Mouse (Mus musculus) liver, embryonic 14.5 days (tissue): ENCODE measurements around the gene Nudt4. TPM values are rescaled to one million over a fixed set of nuclear protein-coding genes. Genes with fewer than 3 reads are reported as not detected.
A peak's percentile ranks its signal among the peaks of the same experiment; 100 is the strongest.

Source experiments
- ATAC-seq: fragments of 200-750 bp; cut with Nextera tagmentation; 2 replicates; pipeline ENCODE4 v1.8.0; 2017; ENCODE audit warnings: moderate number of reproducible peaks, mild to moderate bottlenecking, moderate library complexity; ENCODE audit not compliant: insufficient read depth
- DNase-seq, 3 experiments: peaks; one replicate each; pipeline ENCODE4 v3.0.0-alpha.2; 2012 to 2013; ENCODE audit warnings: low read depth in 3 of 3, low spot score in 3 of 3
- H3K27ac ChIP-seq: fragments of 300-500 bp; sonication (generic); 2 replicates; pipeline ENCODE4 v1.5.1; 2014; ENCODE audit warnings: moderate library complexity, mild to moderate bottlenecking, control low read depth, inconsistent platforms
- H3K27me3 ChIP-seq: fragments of 300-500 bp; sonication (generic); 2 replicates; pipeline ENCODE4 v1.6.1; 2014; ENCODE audit warnings: mild to moderate bottlenecking, low read length, moderate library complexity; ENCODE audit not compliant: control insufficient read depth, insufficient read depth
- H3K36me3 ChIP-seq: fragments of 300-500 bp; sonication (generic); replicated peaks from 2 replicates; pipeline ENCODE4 v1.6.1; 2014; ENCODE audit warnings: low read depth; ENCODE audit not compliant: control insufficient read depth, insufficient read depth
- H3K4me1 ChIP-seq, 2 experiments: fragments of 200-500 bp in 1 of 2; fragments of 300-500 bp in 1 of 2; sonication (generic) in 1 of 2; replicated peaks; 2 replicates each; pipeline ENCODE4 v1.6.1; 2012 to 2014; ENCODE audit warnings: antibody characterized with exemption in 1 of 2, inconsistent platforms in 1 of 2, low read length in 1 of 2; ENCODE audit not compliant: control insufficient read depth in 2 of 2, insufficient read depth in 2 of 2
- H3K4me2 ChIP-seq: fragments of 300-500 bp; sonication (generic); 2 replicates; pipeline ENCODE4 v1.6.1; 2014; ENCODE audit warnings: low read depth, mild to moderate bottlenecking, control low read depth, moderate library complexity
- H3K4me3 ChIP-seq, 2 experiments: fragments of 200-500 bp in 1 of 2; fragments of 300-500 bp in 1 of 2; sonication (generic) in 1 of 2; 2 replicates each; pipeline ENCODE4 v1.5.1; 2012 to 2014; ENCODE audit warnings: low read depth in 2 of 2, low read length in 2 of 2, mild to moderate bottlenecking in 2 of 2, control low read depth in 1 of 2, inconsistent platforms in 1 of 2, moderate library complexity in 1 of 2; ENCODE audit not compliant: insufficient read depth in 1 of 2
- H3K9ac ChIP-seq: fragments of 300-500 bp; sonication (generic); replicated peaks from 2 replicates; pipeline ENCODE4 v1.6.1; 2014; ENCODE audit warnings: mild to moderate bottlenecking, control low read depth, moderate library complexity
- H3K9me3 ChIP-seq: fragments of 300-500 bp; sonication (generic); 2 replicates; pipeline ENCODE4 v1.6.1; 2016; ENCODE audit warnings: low read length, mixed read lengths; ENCODE audit not compliant: control insufficient read depth
- CTCF ChIP-seq: IDR thresholded peaks from 2 replicates; pipeline ENCODE4 v1.5.1; 2016; ENCODE audit warnings: antibody characterized with exemption, low read depth, control low read depth
- EP300 ChIP-seq: IDR thresholded peaks from 2 replicates; pipeline ENCODE4 v1.6.1; 2016; ENCODE audit warnings: antibody characterized with exemption, low read depth
- WGBS: fragments of 180-500 bp; shearing (Covaris S2); extraction: QIAGEN DNeasy Blood & Tissue Kit; methylation state at CpG from one replicate; pipeline ENCODE4 v1.1.7; 2014; ENCODE audit not compliant: insufficient replicate concordance; 5-methylcytosine and 5-hydroxymethylcytosine counted together
- polyA plus RNA-seq, 2 experiments: library from polyadenylated mRNA; depleted of rRNA in 1 of 2; stranded (reverse) in 1 of 2; unstranded in 1 of 2; fragments of >200 nt; fragmentation: Nextera tagmentation in 1 of 2; extraction: Ambion mirVana in 1 of 2; gene quantifications; 2 replicates each; pipeline versions ENCODE4 v1.2.1 to v1.2.3; 2012 to 2014

The Nudt4 gene
- polyA plus RNA-seq, 2 experiments, result 49.7 to 95.5 TPM

- Histone ChIP-seq H3K4me3 (no peak overlapping the region), H3K4me2 (no peak overlapping the region), H3K27ac (no peak overlapping the region), H3K9ac (no peak overlapping the region), H3K27me3 (no peaks in the 10 kb centered on the region), H3K9me3 (no peaks in the 10 kb centered on the region), H3K4me1 (peaks cover 0 to 13% of the 10 kb centered on the region in 2 experiments; a peak in 3 of 4 replicates), H3K36me3 (no peaks in the 10 kb centered on the region)
- DNase-seq, result no peak
- ATAC-seq, result no peak
- 54% methylated on average over 4 of the region's 4 CpGs for WGBS
- TF ChIP-seq EP300 (no peak), CTCF (no peak)
Observed at GRCm38 (mm10) chr10:95577567-95577950, 13.6 kb upstream of the Nudt4 start.

- Histone ChIP-seq H3K4me2 (no peak overlapping the region; the same call in 1 of the 2 replicates), H3K9ac (no peak overlapping the region), H3K27ac (no peak overlapping the region), H3K36me3 (no peaks in the 10 kb centered on the region), H3K4me3 (no peak overlapping the region), H3K9me3 (no peaks in the 10 kb centered on the region), H3K27me3 (no peaks in the 10 kb centered on the region), H3K4me1 (peaks cover 0 to 13% of the 10 kb centered on the region in 2 experiments; a peak in 3 of 4 replicates)
- no peak for ATAC-seq
- no peak for DNase-seq
- WGBS, result 40% methylated on average over 14 of the region's 14 CpGs
- TF ChIP-seq CTCF, result no peak
Observed at GRCm38 (mm10) chr10:95576876-95577566, 13.1 kb upstream of the Nudt4 start.

- Histone ChIP-seq H3K4me1 (peaks cover 3 to 13% of the 10 kb centered on the region in 2 experiments), H3K4me2 (no peak overlapping the region), H3K9me3 (no peaks in the 10 kb centered on the region), H3K36me3 (no peaks in the 10 kb centered on the region), H3K27me3 (no peaks in the 10 kb centered on the region), H3K9ac (no peak overlapping the region), H3K4me3 (no peak overlapping the region), H3K27ac (no peak overlapping the region)
- no peak for ATAC-seq
- WGBS, result 70% methylated on average over 10 of the region's 10 CpGs
- no peak for DNase-seq
- no peak for TF ChIP-seq CTCF
- no peak for TF ChIP-seq EP300
Observed at GRCm38 (mm10) chr10:95575839-95576380, 12.0 kb upstream of the Nudt4 start.

GRCm38 (mm10) chr10:95574994-95575393, 11.0 kb upstream of the Nudt4 start:
- Histone ChIP-seq H3K4me2 (no peak overlapping the region), H3K4me1 (peaks cover 9 to 17% of the 10 kb centered on the region in 2 experiments), H3K4me3 (no peak overlapping the region), H3K9me3 (no peaks in the 10 kb centered on the region), H3K27me3 (no peaks in the 10 kb centered on the region), H3K27ac (no peak overlapping the region), H3K36me3 (no peaks in the 10 kb centered on the region), H3K9ac (no peak overlapping the region)
- WGBS, result 26% methylated on average over 4 of the region's 4 CpGs
- DNase-seq (no peak), ATAC-seq (no peak)
- TF ChIP-seq CTCF (no peak), EP300 (no peak)

GRCm38 (mm10) chr10:95569441-95569840, 5.5 kb upstream of the Nudt4 start:
- peak; percentile 90 to 91 (median 91) for DNase-seq
- peak overlapping the region; percentile 62 for H3K9ac ChIP-seq

More at GRCm38 (mm10) chr10:95569441-95569840, 5.5 kb upstream of the Nudt4 start:
- no peak for TF ChIP-seq CTCF
- TF ChIP-seq EP300, result peak; percentile 97
- Histone ChIP-seq H3K9me3 (no peaks in the 10 kb centered on the region), H3K27me3 (no peaks in the 10 kb centered on the region), H3K4me1 (peaks cover 43 to 47% of the 10 kb centered on the region in 2 experiments), H3K4me2 (peak overlapping the region; percentile 66), H3K27ac (peak overlapping the region; percentile 91), H3K4me3 (peak overlapping the region in 1 of 2 experiments; percentile 36; a peak in 2 of 4 replicates), H3K36me3 (no peaks in the 10 kb centered on the region)
- 13% methylated on average over 2 of the region's 2 CpGs for WGBS
- ATAC-seq, result peak; percentile 96
